Mouse (Mus musculus): Measurements from ENCODE around the gene Abi1. TPM values are rescaled to one million over a fixed set of nuclear protein-coding genes. Genes with fewer than 3 reads are reported as not detected.

The Abi1 gene
- 100 to 1,000 TPM; 154 to 160 TPM for polyA plus RNA-seq (2017; shearing (Covaris generic))

GRCm38 (mm10) chr2:23040001-23040646 lies at the start of gene Abi1:
TSS of gene Abi1 (minus strand) at chr2:23040241.

GRCm38 (mm10) chr2:23067552-23068369 lies 27.7 kb upstream of the Abi1 start, which contains the start of gene Acbd5:
TSS of gene Acbd5 (plus strand) at chr2:23068167.

DNA sequence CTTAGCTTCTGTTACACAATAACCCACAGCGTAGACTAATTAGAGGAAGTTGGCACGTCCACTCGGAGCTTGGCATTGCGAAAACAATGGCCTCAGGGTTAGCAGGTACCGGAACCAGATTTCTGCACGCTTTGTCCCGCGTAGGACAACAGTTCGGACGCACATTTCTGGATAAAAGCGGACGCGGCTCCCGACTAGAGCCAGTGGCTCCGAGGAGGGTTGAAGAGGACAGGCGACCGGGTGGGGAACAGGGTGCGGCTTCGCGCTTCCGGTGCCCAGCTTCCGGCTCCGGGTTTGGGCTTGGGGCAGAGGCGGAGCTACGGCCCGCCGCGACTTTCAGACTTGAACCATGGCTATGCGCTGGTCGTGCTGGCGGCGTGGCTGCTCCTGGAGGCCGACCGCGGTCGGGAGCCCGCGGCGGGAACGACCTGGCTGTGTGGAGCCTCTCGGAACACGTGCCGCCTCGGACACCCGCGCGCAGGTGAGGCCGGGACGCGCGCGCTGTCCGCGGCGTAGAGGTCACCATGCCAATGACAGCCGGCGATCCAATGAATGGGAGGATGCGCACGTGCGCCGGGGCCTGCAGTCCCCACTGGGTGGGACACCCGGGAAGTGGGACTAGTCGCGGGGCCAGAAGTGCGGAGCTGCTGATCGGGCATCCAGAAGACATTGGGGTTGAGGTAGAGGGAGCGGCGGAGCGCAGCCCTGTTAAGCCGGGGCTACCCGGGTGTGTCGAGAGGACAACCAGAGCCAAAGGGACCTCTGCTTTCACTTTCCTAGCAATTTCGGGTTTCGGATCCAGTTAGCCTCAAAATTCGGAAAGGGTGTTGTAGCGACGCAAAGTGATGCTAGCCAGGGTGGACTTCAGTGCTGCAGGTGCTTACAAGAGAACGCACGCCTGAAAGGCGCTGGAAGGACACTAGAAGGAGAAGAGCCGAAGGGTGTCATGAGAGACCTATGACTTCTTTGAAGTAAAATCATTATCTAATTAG lies 144.5 kb downstream of the Abi1 start, which contains the start of gene Pdss1:
Gene Pdss1 (plus strand): TSS at position 241 of the 992 bp plus-strand sequence.

Other genes starting within 250 kb of the Abi1 start
- 10 to 100 TPM in 1 of 2 experiments, 1 to 10 TPM in 1; 7.4 to 11.2 TPM for gene Pdss1, start 144.7 kb downstream of the Abi1 start, polyA plus RNA-seq (2017; shearing (Covaris generic))
- 10 to 100 TPM; 58.2 to 62.6 TPM for gene Acbd5, start 27.9 kb upstream of the Abi1 start, polyA plus RNA-seq (2017; shearing (Covaris generic))
- gene Mastl, start 115.8 kb upstream of the Abi1 start, polyA plus RNA-seq (2017; shearing (Covaris generic)) = 1 to 10 TPM in 1 of 2 experiments, under 1 TPM in 1; 0.45 to 1.0 TPM
- gene Yme1l1, start 116.1 kb upstream of the Abi1 start, polyA plus RNA-seq (2017; shearing (Covaris generic)) = 10 to 100 TPM; 60.1 to 70.5 TPM
- not detected for gene 4931423N10Rik, start 167.2 kb upstream of the Abi1 start, polyA plus RNA-seq (2017; shearing (Covaris generic))

Data from inflammation-experienced regulatory T-cells (primary cell).